Mouse (Mus musculus): ENCODE data around the gene Pip4k2c. TPM values are rescaled to one million over a fixed set of nuclear protein-coding genes. Genes with fewer than 3 reads are reported as not detected.

Gene Pip4k2c
- polyA plus RNA-seq, 1 experiment from 2014 or later: 24.9 TPM

DNA sequence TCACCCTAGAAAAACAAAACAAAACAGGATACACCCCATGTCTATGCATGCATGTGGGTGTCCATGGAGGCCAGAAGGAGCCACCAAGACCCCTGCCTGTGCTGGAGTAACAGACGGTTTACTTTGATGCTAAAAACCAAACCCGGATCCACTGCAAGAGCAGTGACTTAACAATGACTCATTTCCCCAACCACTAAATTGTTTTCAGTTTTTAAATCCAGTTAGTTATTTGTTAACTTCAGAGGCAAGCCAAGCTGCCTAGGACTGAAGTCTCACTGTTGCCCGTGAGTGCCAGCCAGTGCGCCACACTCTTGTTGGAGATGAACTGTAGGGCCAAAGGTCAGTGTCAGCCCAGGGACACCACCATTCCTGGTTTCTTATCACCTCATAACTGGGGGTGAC, 60.9 kb downstream of the Pip4k2c start:
- H3K36me3 ChIP-seq: no peaks in the 10 kb centered on the region
- H3K9me3 ChIP-seq: no peaks in the 10 kb centered on the region
- H3K4me1 ChIP-seq: no peaks in the 10 kb centered on the region
- 83% methylated on average over 4 of the region's 4 CpGs for WGBS
- no peak overlapping the region for H3K9ac ChIP-seq (replicated peaks)
- H3K4me3 ChIP-seq: no peak overlapping the region
- H3K27ac ChIP-seq (replicated peaks): no peak overlapping the region
- ATAC-seq (replicated peaks): no peak
- no peaks in the 10 kb centered on the region for H3K27me3 ChIP-seq
- H3K4me2 ChIP-seq (replicated peaks): no peak overlapping the region

DNA sequence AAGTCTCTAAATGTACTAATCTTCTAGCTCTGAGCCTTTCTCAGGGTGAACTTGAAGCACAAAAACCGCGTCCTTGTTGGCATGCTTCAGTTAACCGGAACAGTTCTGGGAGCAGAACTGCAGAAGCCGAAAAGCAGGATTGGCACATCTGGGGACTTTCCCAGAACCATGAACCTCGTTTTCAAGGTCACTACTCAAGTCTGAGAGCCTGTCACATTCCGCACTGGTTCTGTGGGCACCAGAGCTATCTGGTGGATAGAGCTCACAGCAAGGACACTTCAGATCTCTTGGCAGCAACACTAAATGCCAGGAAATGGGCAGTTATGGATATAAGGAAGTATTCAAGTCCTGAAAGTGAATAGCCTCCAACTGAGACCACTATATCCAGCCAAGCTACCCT, 64.2 kb downstream of the Pip4k2c start:
- Histone ChIP-seq H3K27ac (replicated peaks) (no peak overlapping the region), H3K9me3 (no peaks in the 10 kb centered on the region), H3K27me3 (no peaks in the 10 kb centered on the region), H3K4me2 (replicated peaks) (no peak overlapping the region), H3K4me3 (no peak overlapping the region), H3K9ac (replicated peaks) (no peak overlapping the region), H3K36me3 (no peaks in the 10 kb centered on the region), H3K4me1 (no peaks in the 10 kb centered on the region)
- 83% methylated on average over 6 of the region's 6 CpGs for WGBS
- no peak for ATAC-seq (replicated peaks)

Other genes starting within 250 kb of the Pip4k2c start
- gene Ctdsp2, start 232.9 kb downstream of the Pip4k2c start, polyA plus RNA-seq (2015; fragmentation: Nextera tagmentation; extraction: Ambion mirVana): 26.0 and 26.9 TPM in 2 replicates
- 0.26 and 0.45 TPM in 2 replicates for gene Avil, start 210.9 kb downstream of the Pip4k2c start, polyA plus RNA-seq (2015; fragmentation: Nextera tagmentation; extraction: Ambion mirVana)
- 67.3 and 70.6 TPM in 2 replicates for gene Tsfm, start 180.7 kb downstream of the Pip4k2c start, polyA plus RNA-seq (2015; fragmentation: Nextera tagmentation; extraction: Ambion mirVana)
- 20.6 and 22.7 TPM in 2 replicates for gene Mettl1, start 170.2 kb downstream of the Pip4k2c start, polyA plus RNA-seq (2015; fragmentation: Nextera tagmentation; extraction: Ambion mirVana)
- gene Eef1akmt3, start 170.1 kb downstream of the Pip4k2c start, polyA plus RNA-seq (2015; fragmentation: Nextera tagmentation; extraction: Ambion mirVana): 0.14 and 0.28 TPM in 2 replicates
- gene Cyp27b1, start 163.3 kb downstream of the Pip4k2c start, polyA plus RNA-seq (2015; fragmentation: Nextera tagmentation; extraction: Ambion mirVana): 0.11 and 0.15 TPM in 2 replicates
- 5.6 and 7.0 TPM in 2 replicates for gene March9, start 151.4 kb downstream of the Pip4k2c start, polyA plus RNA-seq (2015; fragmentation: Nextera tagmentation; extraction: Ambion mirVana)
- gene Cdk4, start 148.1 kb downstream of the Pip4k2c start, polyA plus RNA-seq (2015; fragmentation: Nextera tagmentation; extraction: Ambion mirVana): 1,729 and 1,809 TPM in 2 replicates
- 118 and 122 TPM in 2 replicates for gene Tspan31, start 141.3 kb downstream of the Pip4k2c start, polyA plus RNA-seq (2015; fragmentation: Nextera tagmentation; extraction: Ambion mirVana)
- gene Agap2, start 136.3 kb downstream of the Pip4k2c start, polyA plus RNA-seq (2015; fragmentation: Nextera tagmentation; extraction: Ambion mirVana): 2.9 and 3.0 TPM in 2 replicates
- gene Os9, start 90.5 kb downstream of the Pip4k2c start, polyA plus RNA-seq (2015; fragmentation: Nextera tagmentation; extraction: Ambion mirVana): 110 and 117 TPM in 2 replicates
- gene B4galnt1, start 46.4 kb downstream of the Pip4k2c start, polyA plus RNA-seq (2015; fragmentation: Nextera tagmentation; extraction: Ambion mirVana): 35.1 and 36.7 TPM in 2 replicates
- gene Slc26a10, start 30.9 kb downstream of the Pip4k2c start, polyA plus RNA-seq (2015; fragmentation: Nextera tagmentation; extraction: Ambion mirVana): 1.4 and 2.1 TPM in 2 replicates
- 31.4 and 32.3 TPM in 2 replicates for gene Arhgef25, start 21.5 kb downstream of the Pip4k2c start, polyA plus RNA-seq (2015; fragmentation: Nextera tagmentation; extraction: Ambion mirVana)
- 211 and 222 TPM in 2 replicates for gene Dtx3, start 15.9 kb downstream of the Pip4k2c start, polyA plus RNA-seq (2015; fragmentation: Nextera tagmentation; extraction: Ambion mirVana)
- gene Kif5a, start 51.8 kb upstream of the Pip4k2c start, polyA plus RNA-seq (2015; fragmentation: Nextera tagmentation; extraction: Ambion mirVana): 76.4 and 80.6 TPM in 2 replicates
- gene Dctn2, start 54.8 kb upstream of the Pip4k2c start, polyA plus RNA-seq (2015; fragmentation: Nextera tagmentation; extraction: Ambion mirVana): 320 and 321 TPM in 2 replicates
- gene Mbd6, start 77.4 kb upstream of the Pip4k2c start, polyA plus RNA-seq (2015; fragmentation: Nextera tagmentation; extraction: Ambion mirVana): 17.4 and 17.5 TPM in 2 replicates
- 130 and 137 TPM in 2 replicates for gene Mars, start 100.2 kb upstream of the Pip4k2c start, polyA plus RNA-seq (2015; fragmentation: Nextera tagmentation; extraction: Ambion mirVana)
- gene Arhgap9, start 110.4 kb upstream of the Pip4k2c start, polyA plus RNA-seq (2015; fragmentation: Nextera tagmentation; extraction: Ambion mirVana): 0.62 and 1.1 TPM in 2 replicates
- gene Gli1, start 130.4 kb upstream of the Pip4k2c start, polyA plus RNA-seq (2015; fragmentation: Nextera tagmentation; extraction: Ambion mirVana): 1.2 and 1.5 TPM in 2 replicates
- 0.04 TPM in 1 of 2 replicates, not detected in the other for gene Inhbe, start 142.8 kb upstream of the Pip4k2c start, polyA plus RNA-seq (2015; fragmentation: Nextera tagmentation; extraction: Ambion mirVana)
- gene Inhbc, start 158.8 kb upstream of the Pip4k2c start, polyA plus RNA-seq (2015; fragmentation: Nextera tagmentation; extraction: Ambion mirVana): not detected in 2 replicates
- 39.2 and 43.6 TPM in 2 replicates for gene R3hdm2, start 168.7 kb upstream of the Pip4k2c start, polyA plus RNA-seq (2015; fragmentation: Nextera tagmentation; extraction: Ambion mirVana)